Mouse (Mus musculus) limb, embryonic 13.5 days (tissue): ENCODE results near the gene AC124502.3. TPM values are rescaled to one million over a fixed set of nuclear protein-coding genes. Genes with fewer than 3 reads are reported as not detected.

Experiments
- ATAC-seq: fragments of 200-750 bp; cut with Nextera tagmentation; 2 replicates; pipeline ENCODE4 v1.8.0; 2017; ENCODE audit warnings: low read depth, moderate number of reproducible peaks, moderate TSS enrichment; ENCODE audit not compliant: low FRiP score
- H3K27ac ChIP-seq: fragments of 300-500 bp; sonication (generic); 2 replicates; pipeline ENCODE4 v1.5.1; 2015; ENCODE audit warnings: inconsistent platforms, mild to moderate bottlenecking, moderate library complexity
- H3K27me3 ChIP-seq: fragments of 300-500 bp; sonication (generic); 2 replicates; pipeline ENCODE4 v1.6.1; 2015; ENCODE audit warnings: mild to moderate bottlenecking, inconsistent platforms
- H3K36me3 ChIP-seq: fragments of 300-500 bp; sonication (generic); 2 replicates; pipeline ENCODE4 v1.6.1; 2015; ENCODE audit warnings: inconsistent platforms, mild to moderate bottlenecking, moderate library complexity
- H3K4me1 ChIP-seq: fragments of 300-500 bp; sonication (generic); 2 replicates; pipeline ENCODE4 v1.6.1; 2015; ENCODE audit warnings: inconsistent platforms
- H3K4me2 ChIP-seq: fragments of 300-500 bp; sonication (generic); replicated peaks from 2 replicates; pipeline ENCODE4 v1.6.1; 2015; ENCODE audit warnings: inconsistent platforms, mild to moderate bottlenecking, moderate library complexity
- H3K4me3 ChIP-seq: fragments of 300-500 bp; sonication (generic); 2 replicates; pipeline ENCODE4 v1.5.1; 2015; ENCODE audit warnings: moderate library complexity, mild to moderate bottlenecking, inconsistent platforms
- H3K9ac ChIP-seq: fragments of 300-500 bp; sonication (generic); 2 replicates; pipeline ENCODE4 v1.6.1; 2015; ENCODE audit warnings: mild to moderate bottlenecking, inconsistent platforms
- H3K9me3 ChIP-seq: fragments of 300-500 bp; sonication (generic); 2 replicates; pipeline ENCODE4 v1.6.1; 2016; ENCODE audit warnings: inconsistent platforms
- WGBS: fragments of 180-500 bp; shearing (Covaris S2); methylation state at CpG from one replicate; pipeline ENCODE4 v1.1.7; 2015; 5-methylcytosine and 5-hydroxymethylcytosine counted together
- polyA plus RNA-seq: library from polyadenylated mRNA; unstranded; fragments of >200 nt; fragmentation: Nextera tagmentation; extraction: Ambion mirVana; gene quantifications from 2 replicates; pipeline ENCODE4 v1.2.1, GENCODE M21; 2015

Gene AC124502.3
- polyA plus RNA-seq, 1 experiment from 2014 or later = 3.7 TPM

- H3K4me3 ChIP-seq = peak overlapping the region; percentile 7; the same call in 1 of the 2 replicates
- no peaks in the 10 kb centered on the region for H3K9me3 ChIP-seq
- ATAC-seq = peak; percentile 66
- no peaks in the 10 kb centered on the region for H3K27me3 ChIP-seq
- H3K27ac ChIP-seq = no peak overlapping the region
- H3K4me2 ChIP-seq = peak overlapping the region; percentile 47
- 0% methylated on average over 21 of the region's 21 CpGs for WGBS
- peaks cover 55% of the 10 kb centered on the region for H3K4me1 ChIP-seq
- H3K36me3 ChIP-seq = peaks cover 43% of the 10 kb centered on the region
- peak overlapping the region; percentile 50; the same call in 1 of the 2 replicates for H3K9ac ChIP-seq
Observed at GRCm38 (mm10) chr19:5094243-5094632, 55.5 kb downstream of the AC124502.3 start.

GRCm38 (mm10) chr19:5094746-5095417 is 56.2 kb downstream of the AC124502.3 start:
- Histone ChIP-seq H3K36me3 (peaks cover 45% of the 10 kb centered on the region), H3K9ac (no peak overlapping the region), H3K4me2 (peak overlapping the region; percentile 47), H3K27me3 (no peaks in the 10 kb centered on the region), H3K4me1 (peaks cover 56% of the 10 kb centered on the region), H3K9me3 (no peaks in the 10 kb centered on the region), H3K27ac (no peak overlapping the region; the same call in 1 of the 2 replicates), H3K4me3 (0 out of 2 replicates have a peak overlapping the region, but pooled peaks have one; percentile 7)
- ATAC-seq = 0 out of 2 replicates have a peak, but pooled peaks have one; percentile 3
- WGBS = 40% methylated on average over 11 of the region's 11 CpGs

GRCm38 (mm10) chr19:5095887-5096474 is 57.3 kb downstream of the AC124502.3 start:
- ATAC-seq = no peak
- no peaks in the 10 kb centered on the region for H3K27me3 ChIP-seq
- H3K4me1 ChIP-seq = peaks cover 56% of the 10 kb centered on the region
- 0 out of 2 replicates have a peak overlapping the region, but pooled peaks have one; percentile 1 for H3K4me3 ChIP-seq
- no peaks in the 10 kb centered on the region for H3K9me3 ChIP-seq
- no peak overlapping the region for H3K9ac ChIP-seq
- H3K27ac ChIP-seq = no peak overlapping the region
- 7% methylated on average over 9 of the region's 9 CpGs for WGBS
- H3K36me3 ChIP-seq = peaks cover 46% of the 10 kb centered on the region
- H3K4me2 ChIP-seq = peak overlapping the region; percentile 98

- peaks cover 56% of the 10 kb centered on the region for H3K4me1 ChIP-seq
- H3K27me3 ChIP-seq = no peaks in the 10 kb centered on the region
- no peaks in the 10 kb centered on the region for H3K9me3 ChIP-seq
- ATAC-seq = peak; percentile 13; the same call in 1 of the 2 replicates
- H3K4me3 ChIP-seq = peak overlapping the region; percentile 74
- H3K9ac ChIP-seq = peak overlapping the region; percentile 96
- peaks cover 46% of the 10 kb centered on the region for H3K36me3 ChIP-seq
- H3K27ac ChIP-seq = peak overlapping the region; percentile 58; the same call in 1 of the 2 replicates
- H3K4me2 ChIP-seq = peak overlapping the region; percentile 98
- WGBS = 3% methylated on average over 25 of the region's 31 CpGs
Observed at GRCm38 (mm10) chr19:5097521-5098362, 59.1 kb downstream of the AC124502.3 start.

- Histone ChIP-seq H3K36me3 (peaks cover 46% of the 10 kb centered on the region), H3K27me3 (no peaks in the 10 kb centered on the region), H3K9ac (peak within 1 kb of the TSS; percentile 96), H3K4me3 (peak within 1 kb of the TSS; percentile 74), H3K27ac (peak within 1 kb of the TSS; percentile 58), H3K4me1 (peaks cover 56% of the 10 kb centered on the region), H3K9me3 (no peaks in the 10 kb centered on the region), H3K4me2 (peak within 1 kb of the TSS; percentile 98)
- ATAC-seq = peak; percentile 77
- WGBS = 2% methylated on average over 42 of the region's 48 CpGs
Observed at GRCm38 (mm10) chr19:5098363-5099143, 59.9 kb downstream of the AC124502.3 start, which contains the start of gene Cnih2. Gene Cnih2 (minus strand): TSS chr19:5098521.

Other genes starting within 250 kb of the AC124502.3 start
- gene Rbm4, start 245.0 kb upstream of the AC124502.3 start, polyA plus RNA-seq = 81.7 and 87.7 TPM in 2 replicates
- 48.8 and 51.8 TPM in 2 replicates for gene Gm21992, start 227.3 kb upstream of the AC124502.3 start, polyA plus RNA-seq
- gene Rbm14, start 227.3 kb upstream of the AC124502.3 start, polyA plus RNA-seq = 83.5 and 89.7 TPM in 2 replicates
- gene Ccs, start 199.6 kb upstream of the AC124502.3 start, polyA plus RNA-seq = 64.4 and 66.2 TPM in 2 replicates
- not detected in 2 replicates for gene Ccdc87, start 199.5 kb upstream of the AC124502.3 start, polyA plus RNA-seq
- 41.5 and 43.7 TPM in 2 replicates for gene Ctsf, start 183.8 kb upstream of the AC124502.3 start, polyA plus RNA-seq
- gene Actn3, start 161.0 kb upstream of the AC124502.3 start, polyA plus RNA-seq = 14.0 and 15.0 TPM in 2 replicates
- gene Zdhhc24, start 160.2 kb upstream of the AC124502.3 start, polyA plus RNA-seq = 10.5 and 10.7 TPM in 2 replicates
- gene Bbs1, start 132.3 kb upstream of the AC124502.3 start, polyA plus RNA-seq = 3.5 and 5.1 TPM in 2 replicates
- gene Dpp3, start 110.6 kb upstream of the AC124502.3 start, polyA plus RNA-seq = 124 and 129 TPM in 2 replicates
- 3.3 and 3.4 TPM in 2 replicates for gene Peli3, start 95.8 kb upstream of the AC124502.3 start, polyA plus RNA-seq
- gene Mrpl11, start 76.7 kb upstream of the AC124502.3 start, polyA plus RNA-seq = 111 and 116 TPM in 2 replicates
- gene Npas4, start 48.6 kb upstream of the AC124502.3 start, polyA plus RNA-seq = not detected in 2 replicates
- 5.7 and 6.0 TPM in 2 replicates for gene Slc29a2, start 15.0 kb upstream of the AC124502.3 start, polyA plus RNA-seq
- gene B4gat1, start 65 bp upstream of the AC124502.3 start, polyA plus RNA-seq = 47.9 and 52.1 TPM in 2 replicates
- 36.7 and 40.5 TPM in 2 replicates for gene Brms1, start 2.5 kb downstream of the AC124502.3 start, polyA plus RNA-seq
- 1.4 and 1.7 TPM in 2 replicates for gene Rin1, start 11.6 kb downstream of the AC124502.3 start, polyA plus RNA-seq
- 58.8 and 64.8 TPM in 2 replicates for gene Cd248, start 29.2 kb downstream of the AC124502.3 start, polyA plus RNA-seq
- gene Tmem151a, start 46.6 kb downstream of the AC124502.3 start, polyA plus RNA-seq = 2.7 TPM in 2 replicates
- gene Yif1a, start 49.6 kb downstream of the AC124502.3 start, polyA plus RNA-seq = 88.5 and 94.5 TPM in 2 replicates
- gene Cnih2, start 59.6 kb downstream of the AC124502.3 start, polyA plus RNA-seq = 34.5 and 35.2 TPM in 2 replicates
- gene Rab1b, start 68.2 kb downstream of the AC124502.3 start, polyA plus RNA-seq = 248 and 251 TPM in 2 replicates
- gene Klc2, start 79.7 kb downstream of the AC124502.3 start, polyA plus RNA-seq = 23.6 and 29.0 TPM in 2 replicates
- gene Pacs1, start 234.2 kb downstream of the AC124502.3 start, polyA plus RNA-seq = 26.7 and 28.9 TPM in 2 replicates